Mouse (Mus musculus): Measurements from ENCODE around the gene Rasgrp4.
"Not testable (repeated sequence)": the region's sequence is repeated elsewhere in the genome, so short reads cannot be mapped to it uniquely, and the experiment has no call there.

- TF ChIP-seq USF1 (IDR thresholded peaks at IDR 0.05; ENCODE audit: low read depth, low read length); EP300 (IDR thresholded peaks at IDR 0.05; ENCODE audit: low read depth in 1 of 2, low read length in 2 of 2); NELFE (IDR thresholded peaks at IDR 0.05; ENCODE audit: low read depth, low read length): not testable (repeated sequence)
Measured at GRCm38 (mm10) chr7:29181323-29181722, 46.7 kb downstream of the Rasgrp4 start.
